Mouse (Mus musculus): ENCODE measurements around the gene Vat1l.

DNA sequence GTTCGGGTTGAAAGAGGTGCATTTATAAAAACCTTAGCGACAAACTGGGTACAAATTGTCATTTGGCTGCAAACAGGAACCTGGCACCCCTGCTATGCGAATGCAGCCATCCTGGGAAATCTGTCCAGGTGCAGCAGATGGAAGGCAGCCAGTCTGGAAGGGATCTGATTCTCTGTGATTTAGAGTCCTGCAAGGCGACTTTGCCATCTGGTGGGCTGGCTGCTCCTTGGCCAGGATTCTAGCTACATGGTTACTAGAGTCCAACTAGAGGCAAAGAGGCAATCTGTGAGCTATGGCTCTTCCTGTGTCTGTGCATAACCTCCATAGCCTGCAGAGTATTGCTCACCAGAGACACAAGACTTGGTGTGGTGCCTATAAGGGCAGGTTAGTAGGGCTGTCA is 53.3 kb downstream of the Vat1l start:
- TF ChIP-seq CTCF (IDR thresholded peaks at IDR 0.05; ENCODE audit: borderline replicate concordance, extremely low read depth, insufficient read depth, insufficient read length) (no peak), POLR2A (IDR thresholded peaks at IDR 0.05; ENCODE audit: borderline replicate concordance, extremely low read depth, insufficient read depth, insufficient read length, poor library complexity, severe bottlenecking) (no peak)

All from brain, embryonic 14.5 days (tissue).